Mouse (Mus musculus) heart, postnatal 0 days (tissue): ENCODE measurements around the gene Pacsin1. TPM values are rescaled to one million over a fixed set of nuclear protein-coding genes. Genes with fewer than 3 reads are reported as not detected.
A peak's percentile ranks its signal among the peaks of the same experiment; 100 is the strongest.

Source experiments
- ATAC-seq: fragments of 200-750 bp; cut with Nextera tagmentation; 2 replicates; pipeline ENCODE4 v1.8.0; 2017; ENCODE audit warnings: low read depth, moderate number of reproducible peaks, moderate library complexity; ENCODE audit not compliant: insufficient read depth
- DNase-seq: peaks from one replicate; pipeline ENCODE4 v3.0.0-alpha.2; 2016; ENCODE audit warnings: low spot score
- H3K27ac ChIP-seq: fragments of 300-500 bp; sonication (generic); 2 replicates; pipeline ENCODE4 v1.5.1; 2014; ENCODE audit warnings: low read depth, mild to moderate bottlenecking
- H3K27me3 ChIP-seq: fragments of 300-500 bp; sonication (generic); 2 replicates; pipeline ENCODE4 v1.6.1; 2014; ENCODE audit warnings: low read length, mixed read lengths; ENCODE audit not compliant: control insufficient read depth, insufficient read depth
- H3K36me3 ChIP-seq: fragments of 300-500 bp; sonication (generic); replicated peaks from 2 replicates; pipeline ENCODE4 v1.6.1; 2014; ENCODE audit warnings: low read length, mixed read lengths; ENCODE audit not compliant: control insufficient read depth, insufficient read depth
- H3K4me1 ChIP-seq: fragments of 300-500 bp; sonication (generic); 2 replicates; pipeline ENCODE4 v1.6.1; 2014; ENCODE audit warnings: antibody characterized with exemption; ENCODE audit not compliant: control insufficient read depth, insufficient read depth
- H3K4me2 ChIP-seq: fragments of 300-500 bp; sonication (generic); 2 replicates; pipeline ENCODE4 v1.6.1; 2014; ENCODE audit warnings: low read depth, mild to moderate bottlenecking, low read length, moderate library complexity
- H3K4me3 ChIP-seq: fragments of 300-500 bp; sonication (generic); 2 replicates; pipeline ENCODE4 v1.5.1; 2014; ENCODE audit warnings: low read depth, low read length
- H3K9ac ChIP-seq: fragments of 300-500 bp; sonication (generic); replicated peaks from 2 replicates; pipeline ENCODE4 v1.6.1; 2014; ENCODE audit warnings: low read depth, low read length, mixed read lengths
- H3K9me3 ChIP-seq: fragments of 300-500 bp; sonication (generic); replicated peaks from 2 replicates; pipeline ENCODE4 v1.6.1; 2016; ENCODE audit warnings: low read length; ENCODE audit not compliant: control insufficient read depth
- CTCF ChIP-seq: IDR thresholded peaks from 2 replicates; pipeline ENCODE4 v1.5.1; 2016; ENCODE audit warnings: antibody characterized with exemption, control low read depth, low read depth
- EP300 ChIP-seq: IDR thresholded peaks from 2 replicates; pipeline ENCODE4 v1.6.1; 2016; ENCODE audit warnings: antibody characterized with exemption, low read depth
- WGBS: fragments of 180-500 bp; shearing (Covaris S2); extraction: QIAGEN DNeasy Blood & Tissue Kit; methylation state at CpG from one replicate; pipeline ENCODE4 v1.1.7; 2014; 5-methylcytosine and 5-hydroxymethylcytosine counted together
- polyA plus RNA-seq: library from polyadenylated mRNA; unstranded; fragments of >200 nt; fragmentation: Nextera tagmentation; extraction: Ambion mirVana; gene quantifications from 2 replicates; pipeline ENCODE4 v1.2.1, GENCODE M21; 2015
- total RNA-seq: library from RNA; depleted of rRNA; stranded (reverse); fragments of >200 nt; gene quantifications from 2 replicates; pipeline ENCODE4 v1.2.3, GENCODE M21; 2014; ENCODE audit warnings: low replicate concordance

Gene Pacsin1
- total and polyA plus RNA-seq, 2 experiments from 2014 or later = 0.04 TPM; not detected in 1

DNA sequence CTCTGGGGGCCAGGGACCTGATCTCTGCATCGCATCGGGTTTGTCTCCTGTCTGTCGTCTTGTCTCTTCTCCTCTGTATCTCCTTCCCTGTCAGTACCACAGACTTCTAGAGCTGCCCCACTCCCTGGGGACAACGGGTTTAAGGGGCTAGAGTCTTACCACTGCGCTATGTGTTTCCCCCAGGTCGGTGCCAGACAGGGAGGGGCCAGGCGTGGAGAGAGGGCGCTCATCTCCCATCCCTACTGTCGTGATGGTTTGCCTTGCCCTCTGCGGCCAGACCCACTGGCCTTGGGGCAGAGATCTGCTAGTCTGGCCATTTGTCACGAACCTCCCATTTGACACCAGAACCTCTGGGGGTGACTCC lies 30.2 kb downstream of the Pacsin1 start:
- no peaks in the 10 kb centered on the region for H3K4me1 ChIP-seq
- ATAC-seq (no peak; the same call in 1 of the 2 replicates), DNase-seq (no peak)
- peak overlapping the region; percentile 60 for H3K4me2 ChIP-seq
- WGBS = 4% methylated on average over 11 of the region's 11 CpGs
- no peak overlapping the region for H3K27ac ChIP-seq
- H3K9me3 ChIP-seq = no peaks in the 10 kb centered on the region
- H3K36me3 ChIP-seq = no peaks in the 10 kb centered on the region
- peak overlapping the region; percentile 35; the same call in 1 of the 2 replicates for H3K4me3 ChIP-seq
- H3K27me3 ChIP-seq = peaks cover 64% of the 10 kb centered on the region
- TF ChIP-seq CTCF = no peak
- TF ChIP-seq EP300 = no peak
- no peak overlapping the region for H3K9ac ChIP-seq

GRCm38 (mm10) chr17:27686395-27686794 lies 31.1 kb downstream of the Pacsin1 start:
- WGBS = 38% methylated on average over 5 of the region's 5 CpGs
- H3K27me3 ChIP-seq = peaks cover 64% of the 10 kb centered on the region
- H3K4me2 ChIP-seq = no peak overlapping the region
- no peaks in the 10 kb centered on the region for H3K4me1 ChIP-seq
- no peaks in the 10 kb centered on the region for H3K36me3 ChIP-seq
- ATAC-seq = no peak
- no peak for TF ChIP-seq EP300
- no peak for TF ChIP-seq CTCF
- no peak overlapping the region for H3K9ac ChIP-seq
- H3K9me3 ChIP-seq = no peaks in the 10 kb centered on the region
- DNase-seq = no peak
- H3K27ac ChIP-seq = no peak overlapping the region
- H3K4me3 ChIP-seq = no peak overlapping the region

DNA sequence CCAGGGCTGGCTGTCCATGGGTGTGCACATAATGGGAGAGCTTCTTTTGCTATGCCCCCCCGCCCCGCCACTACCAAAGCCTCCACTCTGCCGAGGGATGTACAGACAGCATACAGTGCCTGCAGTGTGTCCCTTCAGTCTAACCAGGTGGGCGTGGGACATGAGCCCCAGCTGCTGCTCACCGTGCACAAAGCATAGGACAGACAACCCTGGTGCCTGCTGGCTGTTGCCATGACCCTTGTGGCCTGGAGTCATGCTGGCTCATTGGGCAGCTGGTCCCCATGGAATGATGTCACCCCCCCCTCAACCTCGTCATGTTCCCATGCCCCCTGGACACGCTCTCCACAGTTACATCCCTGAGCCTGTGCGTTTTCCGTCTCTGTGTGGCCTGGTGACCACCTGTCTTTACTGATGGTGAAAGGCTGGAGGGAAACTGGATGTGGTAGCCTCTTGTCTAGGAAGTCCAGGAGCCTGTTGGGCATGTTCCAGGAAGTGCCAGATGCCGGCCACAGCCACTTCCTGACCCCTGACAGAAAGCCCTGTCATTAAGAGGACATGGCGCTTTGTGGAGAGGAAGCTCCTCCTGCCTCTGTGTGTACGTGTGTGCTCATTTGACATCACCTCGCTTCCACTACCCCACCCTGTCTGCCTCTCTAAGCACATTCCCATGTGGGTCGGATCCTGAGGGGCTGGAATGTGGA lies 35.8 kb downstream of the Pacsin1 start:
- DNase-seq (no peak), ATAC-seq (no peak)
- Histone ChIP-seq H3K9ac (no peak overlapping the region), H3K4me2 (no peak overlapping the region), H3K4me3 (no peak overlapping the region), H3K27me3 (peaks cover 28% of the 10 kb centered on the region), H3K4me1 (no peaks in the 10 kb centered on the region), H3K27ac (no peak overlapping the region), H3K36me3 (no peaks in the 10 kb centered on the region), H3K9me3 (no peaks in the 10 kb centered on the region)
- 60% methylated on average over 14 of the region's 14 CpGs for WGBS
- TF ChIP-seq CTCF (no peak), EP300 (no peak)

GRCm38 (mm10) chr17:27699641-27700244 lies 44.4 kb downstream of the Pacsin1 start:
- H3K9ac ChIP-seq = no peak overlapping the region
- 80% methylated on average over 17 of the region's 17 CpGs for WGBS
- TF ChIP-seq EP300 = no peak
- no peak for TF ChIP-seq CTCF

GRCm38 (mm10) chr17:27700812-27701211 lies 45.5 kb downstream of the Pacsin1 start:
- DNase-seq = no peak
- Histone ChIP-seq H3K4me2 (no peak overlapping the region), H3K9ac (no peak overlapping the region), H3K4me3 (no peak overlapping the region), H3K9me3 (peaks cover 5% of the 10 kb centered on the region; the same call in 1 of the 2 replicates), H3K36me3 (no peaks in the 10 kb centered on the region), H3K4me1 (peaks cover 7% of the 10 kb centered on the region; the same call in 1 of the 2 replicates), H3K27me3 (0 out of 2 replicates have a peak, but pooled peaks cover 5% of the 10 kb centered on the region), H3K27ac (no peak overlapping the region)
- TF ChIP-seq EP300 = no peak
- no peak for TF ChIP-seq CTCF
- 69% methylated on average over 2 of the region's 2 CpGs for WGBS
- ATAC-seq = no peak; the same call in 1 of the 2 replicates

More at GRCm38 (mm10) chr17:27699641-27700244, 44.4 kb downstream of the Pacsin1 start:
- DNase-seq = no peak
- Histone ChIP-seq H3K4me1 (peaks cover 7% of the 10 kb centered on the region; the same call in 1 of the 2 replicates), H3K4me3 (no peak overlapping the region), H3K4me2 (no peak overlapping the region), H3K36me3 (no peaks in the 10 kb centered on the region), H3K9me3 (peaks cover 5% of the 10 kb centered on the region; the same call in 1 of the 2 replicates), H3K27me3 (no peaks in the 10 kb centered on the region), H3K27ac (no peak overlapping the region)
- no peak for ATAC-seq
